Mouse (Mus musculus) liver, adult (tissue): ENCODE results near the gene Dtx2.

Experiments used
- GATA4 ChIP-seq: IDR thresholded peaks from 2 replicates; pipeline ENCODE4 v1.6.1; 2014; ENCODE audit warnings: mild to moderate bottlenecking, low read length; ENCODE audit not compliant: insufficient replicate concordance

The Dtx2 gene

DNA sequence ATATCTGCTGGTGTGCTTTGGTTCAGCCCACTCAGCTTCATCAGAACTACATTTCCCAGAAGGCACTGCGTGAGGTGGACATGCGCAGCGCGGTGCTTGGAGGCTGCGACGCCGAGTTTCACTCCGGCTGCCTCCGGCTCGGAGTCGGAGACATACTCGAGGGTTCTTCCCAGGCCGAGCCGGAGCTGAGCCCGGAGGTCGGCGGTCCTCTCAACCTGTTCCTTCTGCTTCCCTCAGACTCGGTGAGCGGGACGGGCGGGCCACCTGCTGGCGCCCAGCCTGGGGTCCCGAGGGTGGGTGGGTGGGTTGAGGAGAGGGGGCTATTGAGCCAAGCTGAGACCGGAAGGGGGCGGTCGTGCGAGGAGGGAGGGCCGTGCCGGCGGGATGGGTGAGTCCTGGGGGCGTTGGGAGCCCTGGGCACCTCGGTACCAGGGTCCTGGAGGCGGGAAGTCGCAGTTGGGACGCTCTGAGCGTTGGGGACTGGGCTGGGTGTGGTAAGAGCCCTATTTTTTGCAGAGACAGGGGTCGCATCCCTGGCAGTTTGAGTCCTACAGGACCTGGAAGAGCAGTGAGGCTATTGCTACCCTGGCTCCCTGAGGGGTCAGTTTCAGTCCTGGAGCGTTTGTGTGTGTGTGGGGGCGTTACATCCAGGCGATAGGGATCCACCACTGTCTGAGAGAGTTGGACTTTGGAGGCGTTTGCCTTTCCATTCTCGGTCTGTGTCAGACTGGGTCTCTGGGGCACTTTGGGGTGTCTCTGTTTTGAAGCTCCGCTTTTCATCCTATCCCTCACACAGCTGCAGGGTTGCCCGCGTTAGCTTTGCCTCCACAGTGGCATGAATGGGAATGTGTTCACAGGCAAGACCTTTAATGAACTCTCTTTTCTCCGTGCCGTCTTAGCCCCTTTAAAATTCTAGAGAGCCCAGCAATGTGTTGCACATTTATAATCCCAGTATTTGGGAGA, at the start of gene Dtx2:
Dtx2 (plus strand) TSS at position 76 of the 963 bp plus-strand sequence.
- TF ChIP-seq GATA4 = no peak

DNA sequence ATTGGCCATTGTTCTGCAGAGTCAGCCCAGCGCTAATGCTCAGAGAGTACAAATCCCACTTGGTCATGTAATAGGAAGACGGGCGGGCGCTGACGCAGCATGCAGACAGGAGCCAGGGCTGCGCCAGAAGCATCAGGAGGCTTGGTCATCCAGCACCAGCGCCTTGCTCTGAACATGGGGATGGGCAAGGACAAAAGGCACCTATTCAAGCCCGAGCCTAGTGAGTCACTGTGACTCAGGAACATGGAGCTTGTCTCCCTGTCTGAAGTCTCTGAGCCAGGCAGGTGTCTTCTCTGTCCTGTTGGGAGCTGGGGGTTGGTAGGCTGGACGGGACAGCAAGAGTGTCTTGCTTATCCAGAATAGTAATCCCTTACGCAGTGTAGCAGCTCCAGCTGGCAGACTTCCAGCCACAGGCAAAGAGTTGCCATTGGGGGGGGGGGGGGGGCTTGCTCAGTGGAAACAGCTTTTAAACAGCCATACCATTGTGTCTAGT, 48.6 kb upstream of the Dtx2 start:
- TF ChIP-seq GATA4 = no peak

DNA sequence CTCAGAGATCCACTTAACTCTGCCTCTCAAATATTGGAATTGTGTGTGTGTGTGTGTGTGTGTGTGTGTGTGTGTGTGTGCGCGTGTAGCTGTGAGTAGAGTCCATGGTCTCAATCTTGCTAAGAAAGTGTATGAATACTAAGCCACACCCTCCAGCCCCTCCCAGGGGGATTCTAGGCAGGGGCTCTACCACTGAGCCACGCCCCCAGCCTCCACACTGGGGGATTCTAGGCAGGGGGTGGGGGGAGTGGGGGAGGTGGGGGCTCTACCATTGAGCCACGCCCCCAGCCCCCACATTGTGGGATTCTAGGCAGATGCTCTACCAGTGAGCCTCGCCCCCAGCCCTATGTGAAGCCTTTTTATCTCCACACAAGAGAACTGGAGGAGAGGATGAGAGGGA, 48.0 kb upstream of the Dtx2 start:
- no peak for TF ChIP-seq GATA4

DNA sequence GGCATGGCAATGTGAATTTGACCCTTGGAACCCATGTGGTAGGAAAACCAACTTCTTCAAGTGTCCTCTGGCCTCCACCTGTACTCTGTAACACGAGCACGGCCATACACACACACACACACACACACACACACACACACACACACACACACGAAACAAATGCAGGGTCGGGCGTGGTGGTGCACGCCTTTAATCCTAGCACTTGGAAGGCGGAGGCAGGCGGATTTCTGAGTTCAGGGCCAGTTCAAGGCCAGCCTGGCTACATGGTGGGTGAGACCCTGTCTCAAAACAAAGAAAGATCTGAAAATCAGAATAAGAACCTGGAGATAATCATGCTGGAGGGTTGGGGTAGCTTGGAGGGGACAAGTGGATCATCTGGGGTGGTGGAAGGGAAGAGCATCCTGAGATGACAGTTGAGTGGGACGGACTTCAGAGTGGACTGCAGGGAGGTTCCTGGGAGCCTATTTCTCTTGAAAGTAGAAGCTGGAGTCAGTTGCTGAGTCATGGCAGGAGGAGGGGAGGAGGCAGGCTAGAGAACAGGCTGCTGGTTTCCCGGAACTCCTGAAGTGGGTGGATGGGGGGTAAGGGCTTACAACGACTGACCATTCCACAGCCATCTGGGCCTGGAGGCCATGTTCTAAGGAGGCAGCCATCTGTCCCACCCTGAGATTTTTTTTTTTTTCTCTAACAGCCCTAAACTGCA, 43.7 kb upstream of the Dtx2 start:
- no peak for TF ChIP-seq GATA4

DNA sequence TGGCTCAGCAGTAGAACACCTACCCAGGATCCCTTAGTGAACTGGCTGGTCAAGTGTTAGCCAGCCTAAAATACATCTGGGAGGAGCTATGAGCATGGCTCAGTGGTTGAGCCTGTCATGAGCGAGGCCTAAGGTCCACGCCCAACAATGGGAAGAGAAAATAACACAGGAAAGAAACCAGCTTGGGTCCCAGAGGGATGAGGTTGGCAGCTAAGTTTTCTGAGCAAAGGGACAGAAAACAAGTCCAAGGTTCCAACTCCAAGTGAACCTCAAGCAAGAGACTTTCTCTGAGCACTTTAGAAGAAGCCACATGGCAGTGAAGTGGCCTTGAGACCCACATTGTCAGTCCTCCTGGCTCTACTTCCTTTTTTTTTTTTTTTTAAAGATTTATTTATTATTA, 42.9 kb upstream of the Dtx2 start:
- no peak for TF ChIP-seq GATA4

DNA sequence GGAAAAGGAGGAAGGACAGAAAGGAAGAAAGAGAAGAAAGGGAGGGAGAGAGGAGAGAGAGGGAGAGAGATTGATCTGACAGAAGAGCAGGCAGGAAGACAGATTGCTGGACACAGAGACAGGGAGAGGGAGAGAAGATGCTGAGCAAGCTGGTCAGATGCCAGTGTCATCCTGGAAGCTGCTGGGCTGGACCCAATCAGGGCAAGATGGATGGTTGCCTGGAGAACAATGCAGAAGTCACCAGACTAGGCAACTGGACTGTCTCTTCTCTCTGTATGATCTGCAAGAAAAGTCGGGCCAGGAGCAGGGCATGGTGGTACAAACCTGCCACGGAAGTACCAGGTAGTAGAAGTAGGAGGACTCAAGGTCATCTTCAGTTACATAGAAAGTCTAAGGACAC, 41.8 kb upstream of the Dtx2 start:
- no peak for TF ChIP-seq GATA4

DNA sequence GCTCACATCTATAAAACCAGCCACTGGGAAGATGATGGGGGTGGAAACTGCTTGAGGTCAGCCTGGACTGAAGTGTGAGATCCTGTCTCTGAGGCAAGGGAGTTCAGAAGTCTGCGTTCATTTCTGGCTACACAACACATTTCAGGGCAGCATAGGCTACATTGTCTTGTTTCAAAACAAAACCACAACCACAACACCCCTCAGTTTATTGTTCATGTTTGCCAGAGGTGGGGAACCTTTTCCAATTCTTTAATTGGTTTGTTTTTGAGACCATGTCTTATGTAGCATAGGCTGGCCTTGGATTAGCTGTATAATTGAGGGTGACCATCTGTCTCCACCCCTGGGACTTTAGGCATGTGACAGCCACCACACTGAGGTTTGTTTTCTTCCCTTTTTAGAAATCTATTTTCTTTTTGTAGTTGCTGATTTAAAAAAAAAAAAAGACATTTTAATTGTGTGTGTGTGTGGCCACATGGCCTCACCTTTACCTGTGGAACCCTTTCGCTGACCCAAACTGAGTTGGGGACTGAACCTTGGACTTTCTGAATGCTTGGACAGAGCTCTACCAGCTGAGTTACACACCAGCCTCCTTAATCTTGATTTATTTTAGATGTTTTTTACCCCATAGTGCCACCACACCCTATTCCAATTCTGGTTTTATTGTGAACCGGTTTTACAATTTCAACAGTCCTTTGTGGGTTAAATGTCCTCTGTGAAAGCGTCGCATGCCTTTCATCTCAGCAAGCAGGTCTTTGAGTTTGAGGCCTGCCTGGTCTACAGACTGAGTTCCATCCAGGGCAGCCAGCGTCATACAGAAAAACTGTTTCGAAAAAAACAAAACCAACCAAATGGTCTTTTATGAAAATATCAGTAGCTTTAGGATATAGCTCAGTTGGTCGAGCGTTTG, 38.0 kb upstream of the Dtx2 start:
- no peak for TF ChIP-seq GATA4

DNA sequence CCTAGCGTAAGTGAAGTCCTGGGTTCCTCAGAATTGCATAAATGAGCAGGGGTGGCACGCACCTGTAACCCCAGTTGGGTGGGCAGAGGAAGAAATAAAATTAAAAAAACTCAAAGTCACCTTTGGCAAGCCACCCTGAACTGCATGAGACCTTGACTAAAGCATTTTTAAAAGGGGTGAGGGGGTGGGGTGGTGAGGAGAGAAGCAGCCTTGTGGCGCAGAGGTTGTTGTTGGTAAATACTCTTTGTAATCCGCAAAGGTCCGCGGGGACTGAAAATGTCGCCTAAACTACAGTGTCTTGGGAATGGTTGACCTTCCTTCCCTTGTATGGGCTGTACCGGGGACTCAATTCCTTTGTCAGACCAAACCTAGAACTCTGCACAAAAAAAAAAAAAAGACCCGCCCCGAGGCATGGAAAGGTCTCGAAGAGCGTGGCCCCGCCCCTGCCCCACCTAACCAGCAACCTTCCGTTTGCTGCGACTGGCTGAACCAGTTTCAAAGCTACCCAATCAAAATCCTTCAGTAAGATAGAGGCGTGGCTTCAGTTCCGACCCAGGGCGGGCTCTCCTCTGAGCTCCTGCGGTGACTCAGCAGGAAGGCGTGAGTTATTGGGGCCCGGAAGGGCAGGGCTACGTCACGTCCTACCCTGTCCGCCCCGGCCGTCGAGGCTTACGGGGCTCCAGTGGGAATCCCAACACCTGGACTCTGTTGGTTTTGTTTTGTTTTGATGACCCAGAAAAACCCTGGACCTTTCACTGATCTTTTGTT, 37.2 kb upstream of the Dtx2 start:
- no peak; the same call in 1 of the 2 replicates for TF ChIP-seq GATA4

DNA sequence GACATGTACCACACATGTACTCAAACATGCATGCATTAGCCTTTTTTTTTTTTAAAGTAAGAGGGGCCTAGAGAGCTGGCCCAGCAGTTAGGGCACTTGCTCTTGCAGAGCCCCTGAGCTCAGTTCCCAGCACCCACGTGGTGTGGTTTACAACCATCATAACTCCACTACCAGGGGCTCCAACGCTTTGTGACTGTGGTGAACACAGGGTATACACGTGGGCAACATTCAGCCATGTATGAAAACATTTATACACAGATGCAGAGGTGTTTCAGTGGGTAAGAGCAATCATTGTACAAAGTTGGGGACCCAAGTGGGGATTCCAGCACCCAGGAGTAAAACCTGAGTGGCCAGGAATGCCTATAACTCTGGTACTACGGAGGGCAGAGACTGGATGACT, 36.2 kb upstream of the Dtx2 start:
- TF ChIP-seq GATA4 = no peak

DNA sequence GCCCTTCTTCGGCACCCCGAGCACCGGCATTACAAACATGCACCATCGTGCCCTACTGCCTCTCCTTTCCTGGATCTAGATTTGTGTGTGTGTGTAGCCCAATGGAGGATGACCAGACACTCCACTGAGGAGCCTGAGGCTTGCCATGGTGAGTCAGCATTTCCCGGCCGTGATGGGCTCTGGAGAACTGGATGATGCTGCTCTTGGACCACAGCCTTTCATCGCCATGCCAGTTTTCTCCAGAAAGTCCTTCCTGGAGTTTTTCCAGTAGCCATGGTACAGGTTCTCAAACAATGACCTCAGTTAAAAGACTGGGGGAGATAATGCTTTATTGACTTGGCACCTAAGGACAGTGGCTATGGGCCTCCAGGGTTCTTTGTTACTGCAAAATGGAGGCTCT, 34.7 kb upstream of the Dtx2 start:
- TF ChIP-seq GATA4 = no peak

DNA sequence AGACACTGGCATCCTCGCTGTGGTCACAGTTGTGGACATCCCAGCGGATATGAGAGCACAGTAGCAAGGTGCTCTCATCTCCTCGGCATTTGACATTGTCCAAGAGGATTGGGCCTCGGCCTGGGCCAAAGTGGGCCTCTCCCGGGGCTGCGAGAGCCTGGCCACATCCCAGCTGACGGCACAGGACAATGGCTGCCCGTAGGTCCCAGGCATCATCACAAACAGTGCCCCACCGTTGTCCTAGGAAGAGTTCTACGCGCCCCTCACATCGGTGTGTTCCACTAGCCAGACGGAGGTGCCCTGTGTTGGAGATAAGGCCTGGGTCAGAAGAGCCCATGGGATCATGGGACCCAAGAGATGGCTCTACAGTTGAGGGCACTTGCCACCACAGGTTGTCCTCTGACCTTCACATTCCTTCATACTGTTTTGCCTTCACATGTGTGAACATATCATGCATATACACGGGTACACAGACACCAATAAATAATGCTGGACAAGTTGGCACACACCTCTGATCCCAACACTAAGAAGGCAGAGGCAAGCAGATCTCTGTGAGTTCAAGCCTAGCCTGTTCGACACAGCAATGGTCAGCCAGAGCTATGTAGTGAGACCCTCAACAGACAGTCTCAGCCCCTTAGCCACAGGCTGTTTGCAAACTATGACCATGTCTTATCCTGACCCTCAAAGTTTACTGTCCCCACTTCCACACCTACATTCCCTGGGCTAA, 33.5 kb upstream of the Dtx2 start:
- TF ChIP-seq GATA4 = no peak

DNA sequence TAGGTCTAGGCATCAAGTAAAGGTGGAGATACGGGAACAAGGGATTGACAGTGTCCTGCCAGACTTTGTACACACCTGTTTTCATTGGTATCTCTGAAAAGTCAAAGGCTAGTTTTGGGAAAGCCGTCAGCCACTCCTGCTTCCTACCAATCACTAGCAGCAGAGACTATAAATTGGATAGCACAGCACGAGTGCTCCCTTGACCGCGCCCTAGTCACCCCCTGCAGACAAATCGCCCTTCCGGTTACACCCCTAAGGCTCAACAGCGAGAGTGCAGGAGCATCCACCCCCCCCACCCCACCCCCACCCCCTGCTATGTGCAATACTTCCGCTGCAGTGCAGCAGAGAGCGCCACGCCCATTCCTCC, 32.5 kb upstream of the Dtx2 start:
- TF ChIP-seq GATA4 = no peak

DNA sequence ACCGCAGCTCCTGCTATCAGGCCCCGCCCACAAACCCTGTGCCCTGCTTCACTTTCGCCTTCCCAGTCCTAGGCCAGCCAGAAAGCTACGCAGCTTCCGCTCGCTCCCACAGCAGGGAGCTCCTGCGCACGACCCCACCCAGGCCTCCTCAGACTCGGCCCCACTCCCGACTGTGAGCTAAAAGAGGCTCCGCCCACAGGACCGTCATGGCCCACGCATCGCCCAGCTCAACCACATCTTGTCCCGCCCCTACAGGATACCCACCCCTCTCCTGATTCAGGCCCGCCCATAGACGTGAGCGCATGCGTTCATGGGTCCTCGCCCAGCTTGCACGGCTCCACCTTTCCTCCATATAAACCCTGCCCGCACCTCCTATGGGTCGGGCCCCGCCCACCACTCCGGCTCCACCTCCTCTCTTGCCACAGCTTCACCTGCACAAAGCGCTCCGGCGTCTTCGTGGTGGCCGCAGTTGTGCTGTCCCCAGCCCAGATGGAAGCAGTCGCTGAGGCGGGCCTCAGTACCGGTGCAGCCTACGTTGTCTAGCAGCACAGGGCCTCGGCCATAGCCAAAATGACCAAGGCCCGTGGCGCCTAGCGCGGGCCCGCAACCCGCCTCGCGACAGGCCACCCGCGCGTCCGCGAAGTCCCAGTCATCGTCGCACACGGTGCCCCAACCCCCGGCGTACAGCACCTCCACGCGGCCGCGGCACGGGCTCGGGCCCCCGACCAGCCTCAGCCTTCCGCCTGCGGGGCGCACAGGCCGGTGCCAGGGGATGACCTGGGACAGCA, 31.9 kb upstream of the Dtx2 start:
- peak; percentile 67; the same call in 1 of the 2 replicates for TF ChIP-seq GATA4
